Mouse (Mus musculus) hindbrain, postnatal 0 days (tissue): ENCODE results near the gene Eif3d. TPM values are rescaled to one million over a fixed set of nuclear protein-coding genes. Genes with fewer than 3 reads are reported as not detected.

Experiments used
- ATAC-seq: fragments of 200-750 bp; cut with Nextera tagmentation; 2 replicates; pipeline ENCODE4 v1.8.0; 2017; ENCODE audit warnings: mild to moderate bottlenecking, moderate TSS enrichment, moderate library complexity
- DNase-seq: peaks from one replicate; pipeline ENCODE4 v3.0.0-alpha.2; 2015; ENCODE audit warnings: low spot score
- H3K27ac ChIP-seq: fragments of 300-500 bp; sonication (generic); 2 replicates; pipeline ENCODE4 v1.5.1; 2014; ENCODE audit warnings: mild to moderate bottlenecking
- H3K27me3 ChIP-seq: fragments of 300-500 bp; sonication (generic); 2 replicates; pipeline ENCODE4 v1.6.1; 2014; ENCODE audit warnings: low read length, mixed read lengths; ENCODE audit not compliant: insufficient read depth
- H3K36me3 ChIP-seq: fragments of 300-500 bp; sonication (generic); 2 replicates; pipeline ENCODE4 v1.6.1; 2014; ENCODE audit warnings: low read length, mixed read lengths; ENCODE audit not compliant: insufficient read depth
- H3K4me1 ChIP-seq: fragments of 300-500 bp; sonication (generic); 2 replicates; pipeline ENCODE4 v1.6.1; 2014; ENCODE audit warnings: antibody characterized with exemption, low read length, mixed read lengths; ENCODE audit not compliant: insufficient read depth
- H3K4me2 ChIP-seq: fragments of 300-500 bp; sonication (generic); 2 replicates; pipeline ENCODE4 v1.6.1; 2014; ENCODE audit warnings: low read depth, mild to moderate bottlenecking, low read length, moderate library complexity, mixed read lengths
- H3K4me3 ChIP-seq: fragments of 300-500 bp; sonication (generic); 2 replicates; pipeline ENCODE4 v1.5.1; 2014; ENCODE audit warnings: low read length
- H3K9ac ChIP-seq: fragments of 300-500 bp; sonication (generic); replicated peaks from 2 replicates; pipeline ENCODE4 v1.6.1; 2014; ENCODE audit warnings: mild to moderate bottlenecking, low read length, moderate library complexity, mixed read lengths
- H3K9me3 ChIP-seq: fragments of 300-500 bp; sonication (generic); 2 replicates; pipeline ENCODE4 v1.6.1; 2016; ENCODE audit warnings: low read length, mixed read lengths
- CTCF ChIP-seq: IDR thresholded peaks from 2 replicates; pipeline ENCODE4 v1.5.1; 2016; ENCODE audit warnings: antibody characterized with exemption, control low read depth, low read depth
- WGBS: fragments of 180-500 bp; shearing (Covaris S2); extraction: QIAGEN DNeasy Blood & Tissue Kit; methylation state at CpG from one replicate; pipeline ENCODE4 v1.1.7; 2014; 5-methylcytosine and 5-hydroxymethylcytosine counted together
- polyA plus RNA-seq: library from polyadenylated mRNA; unstranded; fragments of >200 nt; fragmentation: Nextera tagmentation; extraction: Ambion mirVana; gene quantifications from 2 replicates; pipeline ENCODE4 v1.2.1, GENCODE M21; 2015
- total RNA-seq: library from RNA; depleted of rRNA; stranded (reverse); fragments of >200 nt; gene quantifications from 2 replicates; pipeline ENCODE4 v1.2.3, GENCODE M21; 2014

Gene Eif3d
- total and polyA plus RNA-seq, 2 experiments from 2014 or later = 139 to 155 TPM

DNA sequence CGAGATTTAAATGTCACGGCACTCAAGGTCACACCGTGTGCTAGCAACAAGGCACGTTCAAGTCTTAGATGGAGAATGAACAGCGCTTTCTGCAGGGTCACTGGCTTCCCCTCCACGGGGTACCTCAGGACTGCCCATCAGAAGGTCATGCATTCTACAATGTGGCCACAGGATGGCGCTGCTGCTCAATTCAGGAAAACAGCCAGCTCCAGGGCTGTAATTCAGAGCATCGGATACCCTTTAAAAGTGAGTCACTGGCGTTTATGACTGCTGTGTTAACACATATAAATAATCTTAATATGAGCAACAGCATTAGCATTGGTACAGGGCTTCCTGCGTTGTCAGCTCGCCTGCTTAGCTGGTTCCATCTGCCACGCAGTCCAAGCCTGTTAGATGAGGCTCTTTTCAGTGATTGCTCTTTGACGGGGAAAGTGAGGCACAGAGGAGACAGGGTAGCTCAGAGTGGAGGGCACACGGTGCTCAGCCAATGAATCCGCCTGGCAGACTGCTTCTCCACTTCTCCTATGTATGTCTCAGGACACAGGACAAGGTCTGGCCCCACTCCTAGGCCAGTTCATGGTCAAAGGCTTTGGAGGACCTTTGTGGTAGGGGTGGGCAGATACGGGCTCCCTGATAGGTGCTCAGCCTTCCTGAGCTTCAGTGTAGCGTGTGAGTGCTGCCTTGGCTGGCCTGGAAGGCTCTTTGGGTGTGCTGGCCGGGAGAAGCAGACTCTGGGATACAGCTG, 11.8 kb upstream of the Eif3d start:
- Histone ChIP-seq H3K27me3 (no peaks in the 10 kb centered on the region), H3K9me3 (no peaks in the 10 kb centered on the region), H3K27ac (no peak overlapping the region), H3K36me3 (no peaks in the 10 kb centered on the region), H3K4me1 (no peaks in the 10 kb centered on the region), H3K4me3 (no peak overlapping the region), H3K9ac (no peak overlapping the region), H3K4me2 (no peak overlapping the region)
- ATAC-seq (peak; percentile 57), DNase-seq (peak; percentile 88)
- peak; percentile 99 for TF ChIP-seq CTCF
- 21% methylated on average over 18 of the region's 18 CpGs for WGBS

DNA sequence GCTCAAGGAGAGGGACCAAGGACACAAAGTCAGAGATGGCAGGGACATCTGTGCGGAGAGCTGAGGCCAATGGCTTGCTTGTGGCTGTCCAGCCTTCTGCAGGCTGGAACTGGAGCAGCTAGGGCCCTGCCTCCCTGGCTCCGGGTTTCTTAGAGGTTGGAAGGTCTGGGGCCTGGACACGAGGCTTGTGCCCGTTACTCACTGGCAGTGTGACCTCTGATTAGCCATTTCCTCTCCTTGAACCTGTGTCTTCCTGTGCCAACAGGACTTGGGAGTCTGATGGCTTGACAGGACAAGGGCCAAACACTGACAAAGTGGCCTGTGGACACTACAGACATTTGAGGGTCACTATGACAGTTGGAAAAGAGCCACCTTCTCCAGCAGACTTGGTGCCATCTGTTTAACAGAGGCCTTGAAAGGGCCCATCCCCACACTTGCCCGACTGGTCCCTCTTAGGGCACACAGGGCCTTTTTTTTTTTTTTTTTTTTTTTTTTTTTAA, 10.6 kb upstream of the Eif3d start:
- DNase-seq = no peak
- 66% methylated on average over 5 of the region's 5 CpGs for WGBS
- no peak for TF ChIP-seq CTCF
- Histone ChIP-seq H3K9ac (no peak overlapping the region), H3K27me3 (no peaks in the 10 kb centered on the region), H3K4me2 (no peak overlapping the region), H3K4me3 (no peak overlapping the region), H3K9me3 (no peaks in the 10 kb centered on the region), H3K36me3 (no peaks in the 10 kb centered on the region), H3K4me1 (no peaks in the 10 kb centered on the region), H3K27ac (0 out of 2 replicates have a peak overlapping the region, but pooled peaks have one; percentile 8)
- ATAC-seq = no peak

DNA sequence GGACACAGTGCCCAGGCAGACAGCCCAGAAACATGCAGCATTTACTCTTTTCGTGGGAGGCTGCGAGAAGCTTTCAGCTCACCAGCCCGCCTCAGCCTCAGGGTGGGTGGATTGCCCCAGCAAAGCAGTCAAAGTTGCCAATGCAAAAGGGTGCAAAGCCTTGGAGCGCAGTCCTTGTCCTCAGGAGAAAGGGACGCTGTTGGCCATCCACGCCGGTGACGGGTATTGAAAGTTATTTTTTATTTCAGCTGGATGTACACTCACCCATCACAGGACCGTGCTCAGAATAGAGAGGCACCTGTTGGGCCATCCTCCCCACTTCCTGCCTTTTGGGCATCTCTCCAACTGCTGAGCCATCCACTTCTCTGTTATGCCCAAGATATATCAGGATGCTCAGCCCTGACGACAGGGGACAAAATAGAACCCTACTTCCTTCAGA, 8.8 kb upstream of the Eif3d start:
- TF ChIP-seq CTCF = no peak
- Histone ChIP-seq H3K9ac (no peak overlapping the region), H3K4me2 (no peak overlapping the region), H3K9me3 (no peaks in the 10 kb centered on the region), H3K27me3 (no peaks in the 10 kb centered on the region), H3K4me3 (no peak overlapping the region), H3K27ac (no peak overlapping the region), H3K4me1 (no peaks in the 10 kb centered on the region), H3K36me3 (no peaks in the 10 kb centered on the region)
- ATAC-seq (no peak), DNase-seq (no peak)
- 84% methylated on average over 10 of the region's 10 CpGs for WGBS

DNA sequence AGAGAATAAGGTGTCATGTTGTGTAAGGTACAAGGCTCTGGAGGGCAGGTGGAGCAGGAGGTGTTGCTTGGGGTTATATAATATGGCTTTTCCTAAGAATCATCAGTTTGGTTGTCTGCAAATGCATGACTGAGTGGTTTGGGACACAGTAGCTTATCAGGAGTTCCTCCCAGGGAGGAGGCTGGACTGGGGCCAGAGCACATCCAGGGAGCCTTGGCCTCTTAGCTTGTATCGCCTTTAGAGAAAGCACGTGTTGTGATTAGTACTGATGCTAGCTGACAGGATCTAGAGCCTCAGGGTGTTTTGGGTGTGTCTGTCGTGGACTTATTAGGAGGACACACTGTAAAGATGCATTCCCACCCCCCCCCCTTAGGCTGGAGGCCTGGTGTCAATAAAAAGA, 7.0 kb upstream of the Eif3d start:
- ATAC-seq (no peak), DNase-seq (no peak)
- no peaks in the 10 kb centered on the region for H3K9me3 ChIP-seq
- 65% methylated on average over 3 of the region's 3 CpGs for WGBS
- no peak overlapping the region for H3K9ac ChIP-seq
- H3K36me3 ChIP-seq = no peaks in the 10 kb centered on the region
- H3K4me2 ChIP-seq = no peak overlapping the region
- H3K4me1 ChIP-seq = no peaks in the 10 kb centered on the region
- no peaks in the 10 kb centered on the region for H3K27me3 ChIP-seq
- no peak overlapping the region for H3K27ac ChIP-seq
- no peak overlapping the region for H3K4me3 ChIP-seq
- no peak for TF ChIP-seq CTCF

DNA sequence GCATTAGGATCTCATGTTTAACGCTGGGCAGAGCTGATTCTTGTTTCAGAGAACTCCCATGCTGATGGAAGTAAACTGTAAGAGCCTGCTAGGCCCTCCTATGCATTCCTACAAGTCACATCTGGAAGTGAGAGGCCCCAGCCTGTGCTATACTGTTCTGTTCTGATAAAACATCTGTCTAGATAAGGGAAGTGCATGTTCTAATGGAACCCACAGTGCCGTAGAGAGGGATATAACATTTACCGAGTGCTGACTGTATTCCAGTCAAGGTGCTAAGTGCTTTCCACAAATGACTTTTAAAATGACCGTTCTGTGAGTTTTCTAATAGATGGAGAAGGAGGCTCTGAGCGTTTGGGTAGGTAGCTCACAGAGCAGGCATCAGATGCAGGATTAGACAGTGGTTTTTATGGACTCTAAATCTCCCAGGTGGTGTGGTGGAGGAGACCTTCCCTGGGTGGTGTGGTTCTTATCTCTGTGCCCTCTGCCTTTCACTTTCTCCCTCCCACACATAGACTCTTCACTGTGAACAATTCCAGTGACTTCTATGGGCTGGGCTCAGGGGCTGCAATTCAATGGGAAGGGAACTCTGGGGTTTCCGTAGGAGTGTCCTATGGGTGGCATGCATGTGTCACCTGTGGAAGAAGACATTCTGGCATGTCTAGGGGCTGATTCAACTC, 3.7 kb upstream of the Eif3d start:
- Histone ChIP-seq H3K4me2 (no peak overlapping the region), H3K9ac (no peak overlapping the region), H3K27ac (no peak overlapping the region), H3K4me1 (peaks cover 12% of the 10 kb centered on the region), H3K4me3 (no peak overlapping the region), H3K27me3 (no peaks in the 10 kb centered on the region), H3K9me3 (no peaks in the 10 kb centered on the region), H3K36me3 (no peaks in the 10 kb centered on the region)
- 86% methylated on average over 6 of the region's 6 CpGs for WGBS
- no peak for ATAC-seq
- no peak for DNase-seq
- no peak for TF ChIP-seq CTCF

DNA sequence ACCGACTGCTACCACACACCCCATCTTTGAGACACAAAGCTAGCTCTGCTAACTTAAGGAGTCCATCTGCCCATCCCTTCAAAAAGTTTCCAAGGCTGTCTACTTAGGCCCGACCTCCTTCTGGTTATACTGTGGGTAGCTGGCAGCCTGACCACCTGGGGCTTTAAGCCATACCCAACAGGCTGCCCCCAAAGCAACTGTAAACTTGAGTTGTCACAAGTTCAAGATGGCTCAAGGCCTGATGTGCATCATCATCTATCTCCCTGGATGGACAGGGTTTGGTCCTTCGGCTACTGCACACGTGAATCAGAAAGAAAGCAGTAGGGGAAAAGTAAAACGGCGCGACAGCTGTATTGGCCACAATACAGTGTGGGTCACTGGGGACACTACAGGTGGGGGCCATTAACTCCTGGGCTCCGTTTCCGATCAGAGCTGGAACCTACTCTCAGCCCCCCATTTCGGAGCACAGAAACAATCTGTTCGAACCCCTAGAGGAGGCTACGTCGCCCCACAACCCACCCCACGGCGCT, 608 bp downstream of the Eif3d start:
- TF ChIP-seq CTCF = no peak
- H3K36me3 ChIP-seq = peaks cover 32% of the 10 kb centered on the region
- peak overlapping the region; percentile 90 for H3K4me2 ChIP-seq
- peak overlapping the region; percentile 62 for H3K4me3 ChIP-seq
- 5% methylated on average over 15 of the region's 15 CpGs for WGBS
- DNase-seq = no peak
- no peaks in the 10 kb centered on the region for H3K9me3 ChIP-seq
- no peaks in the 10 kb centered on the region for H3K27me3 ChIP-seq
- ATAC-seq = peak; percentile 65
- H3K9ac ChIP-seq = peak overlapping the region; percentile 79
- H3K27ac ChIP-seq = peak overlapping the region; percentile 98
- H3K4me1 ChIP-seq = peaks cover 16% of the 10 kb centered on the region
